29 mouse cellular contexts compared by ENCODE assay signal in the genomic region with DNA sequence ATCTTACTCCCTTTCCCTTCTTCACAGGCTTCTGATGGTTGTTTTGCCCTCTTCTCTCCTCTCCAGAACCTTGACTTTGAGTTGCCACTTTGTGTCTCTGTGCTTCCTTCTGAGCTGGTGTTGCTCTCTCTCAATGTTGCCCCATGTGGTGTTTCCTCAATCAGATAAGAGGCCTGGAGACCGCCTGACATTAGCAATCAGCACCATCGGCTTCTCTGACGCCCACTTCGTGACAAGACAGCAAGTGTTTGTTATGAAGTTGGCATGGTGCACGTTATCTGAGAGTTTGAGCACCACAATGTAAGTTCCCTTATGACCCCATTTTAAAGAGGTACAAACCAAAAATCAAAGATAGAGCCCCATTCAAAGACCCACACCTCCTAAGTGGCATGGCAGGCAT.
DNase-seq lines count a peak whose midpoint lies in the region; ATAC-seq and TF ChIP-seq lines count a peak whose summit lies in the region.
"Had no signal": no experiment of that assay in that cellular context is flagged by ENCODE, and none has a peak within 500 bp of the region (broad histone marks: within the 10 kb centered on the region; RNA-seq: fewer than 3 reads in every experiment).

No protein-coding gene starts in this region.

- H3K4me3 ChIP-seq in heart, embryonic 12.5 days: no peak overlapping the region
- no peak overlapping the region for H3K4me3 ChIP-seq in liver, embryonic 14.5 days (ENCODE audit: insufficient read depth in 1 of 2, low read depth in 2 of 2, low read length in 2 of 2)
- H3K4me3 ChIP-seq: heart, embryonic 13.5 days; limb, embryonic 10.5 days; limb, embryonic 15.5 days; myocyte; neural tube, embryonic 13.5 days had no signal

- TF ChIP-seq EP300 in liver, embryonic 14.5 days (IDR thresholded peaks at IDR 0.05; ENCODE audit: low read depth): no peak

- no peaks in the 10 kb centered on the region for H3K36me3 ChIP-seq in heart, embryonic 12.5 days
- no peaks in the 10 kb centered on the region for H3K36me3 ChIP-seq in liver, embryonic 14.5 days (replicated peaks; ENCODE audit: control insufficient read depth, insufficient read depth, low read depth)
- H3K36me3 ChIP-seq: heart, embryonic 13.5 days; limb, embryonic 10.5 days; limb, embryonic 15.5 days; neural tube, embryonic 13.5 days had no signal

- ATAC-seq in heart, embryonic 12.5 days (ENCODE audit: insufficient number of reproducible peaks, low FRiP score): no peak
- ATAC-seq in activated CD4-positive, CD25-positive, alpha-beta regulatory T cell, adult 4 months: peak; percentile 44
- ATAC-seq in liver, embryonic 14.5 days (ENCODE audit: insufficient read depth): 0 out of 2 replicates have a peak, but pooled peaks have one; percentile 33
- ATAC-seq in monocyte, adult 5-6 weeks (replicated peaks; ENCODE audit: insufficient number of reproducible peaks, low FRiP score, low TSS enrichment, poor library complexity, severe bottlenecking): peak; percentile 77
- no peak for ATAC-seq in inflammation-experienced regulatory T-cells, adult 6 months
- ATAC-seq: forebrain, embryonic 14.5 days; midbrain, embryonic 16.5 days had no signal

- H3K27ac ChIP-seq in heart, embryonic 12.5 days (ENCODE audit: poor library complexity, severe bottlenecking): no peak overlapping the region
- H3K27ac ChIP-seq in liver, embryonic 14.5 days: no peak overlapping the region
- H3K27ac ChIP-seq: heart, embryonic 13.5 days; hindbrain, embryonic 14.5 days; limb, embryonic 10.5 days; limb, embryonic 15.5 days; macrophage; neural tube, embryonic 13.5 days had no signal

- 44% methylated on average over 5 of the region's 5 CpGs for WGBS in heart, embryonic 12.5 days
- WGBS in liver, embryonic 14.5 days (ENCODE audit: insufficient replicate concordance): 8% methylated on average over 5 of the region's 5 CpGs

- DNase-seq in heart, adult 11 months: peak; percentile 79
- DNase-seq in liver, embryonic 14.5 days (ENCODE audit: low read depth in 3 of 3, low spot score in 3 of 3): peak in 1 of 3 experiments; percentile 31
- no peak for DNase-seq in spleen, postnatal 4 days (ENCODE audit: low spot score in 2 of 2)
- DNase-seq in layer of hippocampus, adult 11-12 months (ENCODE audit: low spot score): no peak
- DNase-seq: adrenal gland, postnatal 14 days; cerebellum, adult 18-20 months; cerebellum, postnatal 14 days; gastrocnemius, postnatal 14 days; heart, adult 18-20 months; heart, postnatal 10 days; kidney, adult 18-20 months; kidney, postnatal 36 days; lung, adult 2 months; lung, postnatal 10 days had no signal

- H3K4me1 ChIP-seq in heart, embryonic 12.5 days (replicated peaks): no peaks in the 10 kb centered on the region
- peaks cover 0 to 6% of the 10 kb centered on the region in 2 experiments; a peak in 3 of 4 replicates for H3K4me1 ChIP-seq in liver, embryonic 14.5 days (replicated peaks; ENCODE audit: control insufficient read depth in 2 of 2, insufficient read depth in 2 of 2, low read length in 1 of 2)
- H3K4me1 ChIP-seq: limb, embryonic 10.5 days; limb, embryonic 15.5 days; neural tube, embryonic 13.5 days had no signal

- TF ChIP-seq CTCF in liver, embryonic 14.5 days (IDR thresholded peaks at IDR 0.05; ENCODE audit: low read depth): no peak

- H3K9me3 ChIP-seq in heart, embryonic 12.5 days (replicated peaks): no peaks in the 10 kb centered on the region
- no peaks in the 10 kb centered on the region for H3K9me3 ChIP-seq in liver, embryonic 14.5 days (ENCODE audit: control insufficient read depth, low read length)
- H3K9me3 ChIP-seq: heart, embryonic 13.5 days; limb, embryonic 10.5 days; limb, embryonic 15.5 days; neural tube, embryonic 13.5 days had no signal

- H3K4me2 ChIP-seq in heart, embryonic 12.5 days: no peak overlapping the region
- H3K4me2 ChIP-seq in liver, embryonic 14.5 days (ENCODE audit: low read depth): no peak overlapping the region
- H3K4me2 ChIP-seq: heart, embryonic 13.5 days; hindbrain, embryonic 14.5 days; limb, embryonic 15.5 days; midbrain, embryonic 11.5 days; neural tube, embryonic 13.5 days had no signal

- H3K9ac ChIP-seq in heart, embryonic 12.5 days: no peak overlapping the region
- H3K9ac ChIP-seq in liver, embryonic 14.5 days (replicated peaks): no peak overlapping the region
- H3K9ac ChIP-seq: heart, embryonic 13.5 days; hindbrain, embryonic 14.5 days; limb, embryonic 15.5 days; neural tube, embryonic 13.5 days had no signal

- H3K27me3 ChIP-seq in heart, embryonic 12.5 days (replicated peaks): no peaks in the 10 kb centered on the region
- H3K27me3 ChIP-seq in liver, embryonic 14.5 days (ENCODE audit: control insufficient read depth, insufficient read depth, low read length): no peaks in the 10 kb centered on the region
- H3K27me3 ChIP-seq: CH12.LX; heart, embryonic 13.5 days; limb, embryonic 15.5 days; neural tube, embryonic 13.5 days had no signal

Comparison
In these comparisons a context has a peak if more than half of its experiments do, and no peak if none do; other contexts are left out.
1. ATAC-seq: peak in activated CD4-positive, CD25-positive, alpha-beta regulatory T cell, adult 4 months (single experiment), liver, embryonic 14.5 days (single experiment) and monocyte, adult 5-6 weeks (single experiment); none in heart, embryonic 12.5 days (single experiment) and inflammation-experienced regulatory T-cells, adult 6 months (single experiment).